Mouse (Mus musculus): ENCODE results near the gene Rapgef4.
"Not testable (repeated sequence)": the region's sequence is repeated elsewhere in the genome, so short reads cannot be mapped to it uniquely, and the experiment has no call there.

The Rapgef4 gene

DNA sequence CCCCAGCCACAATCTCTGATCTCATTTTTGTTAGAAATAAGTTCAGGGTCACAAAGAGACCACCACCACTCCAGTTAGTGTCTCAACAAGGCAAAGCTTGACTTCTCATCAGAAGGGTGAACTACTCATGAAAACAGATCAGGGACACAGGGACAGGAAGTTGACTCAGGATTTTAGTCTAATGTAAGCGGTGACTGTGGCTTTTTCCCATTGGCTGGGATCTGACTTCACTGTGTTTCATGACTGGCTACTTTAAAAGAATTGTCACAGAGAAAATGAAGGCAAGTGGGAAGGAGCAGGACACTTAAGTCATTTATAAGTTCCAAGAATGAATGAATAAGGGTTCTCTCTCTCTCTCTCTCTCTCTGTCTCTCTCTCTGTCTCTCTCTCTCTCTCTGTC, 45.5 kb downstream of the Rapgef4 start:
- no peak for DNase-seq (ENCODE audit: low spot score in 2 of 2)

DNA sequence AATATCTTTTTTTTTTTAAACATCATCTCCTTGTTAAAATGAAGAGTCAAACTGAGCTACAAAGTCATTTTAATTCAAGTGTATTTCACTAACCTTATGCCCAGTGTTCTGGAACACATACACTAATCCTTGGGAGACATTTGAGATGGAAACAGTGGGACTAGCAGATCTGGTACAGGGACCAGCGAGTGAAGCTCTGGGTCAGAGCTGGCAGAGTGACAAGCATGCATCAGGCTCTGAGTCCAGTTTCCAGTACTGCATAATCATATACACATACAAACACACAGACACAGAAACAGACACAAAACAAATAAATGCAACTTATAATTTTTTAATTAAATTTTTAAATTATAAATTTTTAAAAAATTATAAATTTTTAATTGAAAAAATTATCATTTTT, 48.0 kb downstream of the Rapgef4 start:
- DNase-seq (ENCODE audit: low spot score in 2 of 2): no peak

DNA sequence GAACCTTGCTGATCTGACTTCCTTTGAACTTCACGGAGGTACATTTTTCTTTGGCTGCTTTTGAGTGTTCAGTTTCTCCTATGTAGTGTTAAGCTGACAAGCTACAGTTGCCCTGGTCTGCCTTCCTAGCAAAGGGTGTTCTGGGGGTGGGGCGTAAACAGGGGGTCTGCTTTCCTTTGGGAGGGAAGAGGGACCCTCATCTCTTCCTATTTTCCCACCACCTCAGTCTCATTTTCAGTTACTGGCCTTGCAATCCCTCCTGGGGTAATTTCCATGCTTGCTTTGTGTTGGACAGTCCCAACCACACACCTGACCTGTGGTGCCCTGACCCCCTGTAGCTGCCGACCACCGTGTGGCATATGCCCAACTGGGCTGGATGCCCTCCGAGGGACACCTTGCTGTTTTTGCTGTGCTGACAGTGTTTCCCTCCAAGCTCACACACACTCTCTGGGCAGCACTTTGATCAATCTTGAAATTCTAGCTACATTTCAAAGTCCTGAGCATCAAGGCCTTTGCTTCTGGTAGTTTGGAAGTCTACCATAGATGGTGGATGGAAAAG, 48.6 kb downstream of the Rapgef4 start:
- no peak for DNase-seq (ENCODE audit: low spot score in 2 of 2)

DNA sequence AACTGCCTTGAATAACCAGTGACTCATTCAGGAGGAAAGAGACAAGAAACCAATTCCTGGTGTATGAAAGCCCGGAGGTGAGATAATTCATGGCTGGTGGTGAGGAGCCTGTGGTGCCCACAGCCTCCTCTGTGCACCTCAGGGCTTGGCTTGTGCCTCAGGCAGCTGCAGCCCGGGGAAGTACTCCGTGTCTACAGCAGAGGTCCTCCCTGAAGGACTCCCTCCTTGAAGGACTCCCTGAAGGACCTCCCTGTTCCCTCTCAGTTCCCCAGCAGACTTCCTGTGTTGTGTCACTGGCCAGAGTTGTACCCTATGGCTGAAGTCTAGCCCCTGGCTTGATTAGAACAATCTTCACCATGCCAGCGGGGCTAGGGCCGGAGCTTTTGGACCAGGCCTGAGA, 50.7 kb downstream of the Rapgef4 start:
- no peak for DNase-seq (ENCODE audit: low spot score in 2 of 2)

DNA sequence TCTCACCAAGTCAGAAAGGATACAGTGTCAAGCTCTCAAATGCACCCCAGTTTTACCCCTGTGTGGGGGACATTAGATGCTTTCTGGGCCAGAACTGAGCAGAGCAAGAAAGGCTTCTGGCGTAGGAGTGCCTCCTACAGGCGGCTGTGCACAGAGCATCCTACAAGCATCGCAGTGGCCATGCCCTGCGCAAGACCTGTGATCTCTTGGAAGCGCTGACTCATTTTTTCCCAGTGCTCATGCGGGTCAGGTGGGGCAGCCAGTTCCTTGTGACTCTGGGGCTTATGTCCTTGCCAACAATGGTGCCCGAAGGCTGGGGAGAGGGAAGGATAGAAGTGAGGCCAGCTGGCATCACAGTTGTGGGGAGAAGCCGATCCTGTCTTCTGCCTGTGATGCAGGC, 54.6 kb downstream of the Rapgef4 start:
- peak in 1 of 2 experiments; percentile 47 for DNase-seq (ENCODE audit: low spot score in 2 of 2)

DNA sequence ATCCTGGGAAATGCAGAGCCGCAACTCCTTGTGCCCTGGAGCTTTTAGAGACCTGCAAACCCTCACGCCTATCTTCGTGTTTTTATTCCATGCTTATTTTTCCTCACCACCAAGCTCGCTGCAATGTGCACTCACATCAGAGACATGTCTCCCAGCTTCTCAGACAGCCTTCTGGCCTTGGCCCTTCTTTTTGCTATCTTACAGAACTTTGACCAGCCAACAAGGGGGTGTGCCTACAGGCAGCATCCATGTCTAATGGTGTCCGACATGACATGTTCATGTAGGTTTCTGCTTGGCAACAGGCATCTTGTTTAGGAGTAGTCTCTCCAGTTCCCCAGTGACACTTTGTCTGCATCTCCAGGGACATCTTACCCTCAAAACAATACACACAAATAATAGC, 56.3 kb downstream of the Rapgef4 start:
- DNase-seq (ENCODE audit: low spot score in 2 of 2): no peak

DNA sequence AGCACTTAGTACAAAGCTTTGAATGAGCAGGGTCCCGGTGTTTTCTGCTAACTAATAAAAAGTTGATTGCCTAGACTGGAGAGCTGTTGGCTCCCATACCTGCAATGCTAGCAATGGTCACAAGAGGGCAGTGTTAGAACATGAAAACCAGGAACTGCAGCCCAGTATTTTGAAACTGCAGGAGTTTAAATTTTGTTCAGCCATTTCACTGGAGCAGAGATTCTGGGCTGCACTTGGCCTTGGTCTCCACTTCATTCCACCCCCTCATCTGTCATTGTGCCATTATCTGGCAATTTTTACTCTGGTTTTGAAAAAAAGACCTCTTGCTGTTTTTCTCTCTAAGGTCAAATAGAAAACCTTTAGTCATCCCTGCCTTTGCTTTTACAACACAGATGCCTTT, 57.2 kb downstream of the Rapgef4 start:
- peak; percentile 52 to 84 for DNase-seq (ENCODE audit: low spot score in 2 of 2)

DNA sequence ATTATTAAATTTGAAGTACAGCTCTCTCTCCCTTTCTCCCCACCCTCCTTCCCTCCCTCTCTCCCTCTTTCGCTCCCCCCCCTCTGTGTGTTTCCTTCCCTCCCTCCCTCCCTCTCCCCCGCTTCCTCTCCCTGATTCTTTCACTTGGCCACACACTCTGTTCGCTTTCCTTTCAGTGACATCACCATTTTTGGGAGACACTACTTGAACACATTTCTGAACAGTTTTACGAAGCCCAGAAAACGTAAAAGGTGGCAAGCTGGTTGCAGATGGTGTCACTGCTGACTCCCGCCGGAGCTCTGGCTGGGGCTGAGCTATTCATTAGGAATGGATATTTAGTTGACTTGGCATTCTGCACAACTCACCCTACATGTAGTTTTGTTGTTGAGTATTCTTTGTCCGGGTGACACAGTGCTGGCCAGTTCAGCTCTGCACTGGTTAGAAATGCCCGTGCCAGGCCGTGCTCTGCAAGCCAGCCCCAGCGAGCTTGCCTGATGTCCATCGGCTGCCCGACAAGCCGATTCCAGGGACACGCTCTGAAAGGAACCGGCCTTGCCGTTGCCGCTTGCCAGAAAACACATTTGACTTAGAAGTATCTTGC, 57.7 kb downstream of the Rapgef4 start:
- no peak for DNase-seq (ENCODE audit: low spot score in 2 of 2)

DNA sequence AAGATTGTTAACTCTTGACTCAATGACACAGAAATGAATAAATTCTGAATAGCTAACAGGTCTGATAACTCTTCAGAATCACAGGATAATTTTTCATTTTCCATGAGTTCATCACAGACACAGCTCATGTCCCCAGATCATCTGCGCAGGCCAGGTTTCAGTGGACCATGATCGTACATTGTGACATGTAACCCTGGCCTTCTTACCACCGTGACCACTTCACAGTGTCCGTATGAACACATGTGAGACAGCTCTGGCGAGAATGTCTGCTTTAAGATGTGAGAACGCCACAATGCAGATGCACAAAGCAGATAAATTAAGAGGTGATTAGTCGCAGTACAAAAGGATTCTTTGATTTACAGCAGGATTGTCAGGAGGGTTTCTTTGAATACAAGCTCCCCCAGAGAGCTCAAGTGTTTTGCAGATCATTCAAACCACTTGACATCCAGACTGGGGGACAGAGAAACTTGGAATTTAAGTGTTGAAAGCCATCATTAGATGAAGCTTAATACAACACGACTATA, 58.5 kb downstream of the Rapgef4 start:
- no peak for DNase-seq (ENCODE audit: low spot score in 2 of 2)

DNA sequence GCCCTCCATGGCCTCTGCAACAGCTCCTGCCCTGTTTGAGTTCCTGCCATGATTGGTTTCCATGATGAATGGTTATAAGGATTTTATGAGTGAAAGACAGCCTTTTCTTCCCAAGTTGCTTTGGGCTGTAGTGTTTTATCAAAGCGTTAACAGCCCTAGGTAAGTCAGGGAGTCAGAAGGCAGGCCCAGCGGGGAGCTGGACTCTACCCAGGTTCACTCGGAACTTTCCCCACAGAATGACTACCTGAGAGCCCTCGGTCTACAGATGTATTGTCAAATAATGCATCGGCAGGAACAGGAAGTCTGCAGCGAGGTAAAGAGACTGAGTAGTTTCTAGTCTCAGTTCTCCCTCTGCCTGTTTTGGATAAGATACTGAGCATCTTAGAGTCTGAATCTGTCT, 60.0 kb downstream of the Rapgef4 start:
- no peak for DNase-seq (ENCODE audit: low spot score in 2 of 2)

DNA sequence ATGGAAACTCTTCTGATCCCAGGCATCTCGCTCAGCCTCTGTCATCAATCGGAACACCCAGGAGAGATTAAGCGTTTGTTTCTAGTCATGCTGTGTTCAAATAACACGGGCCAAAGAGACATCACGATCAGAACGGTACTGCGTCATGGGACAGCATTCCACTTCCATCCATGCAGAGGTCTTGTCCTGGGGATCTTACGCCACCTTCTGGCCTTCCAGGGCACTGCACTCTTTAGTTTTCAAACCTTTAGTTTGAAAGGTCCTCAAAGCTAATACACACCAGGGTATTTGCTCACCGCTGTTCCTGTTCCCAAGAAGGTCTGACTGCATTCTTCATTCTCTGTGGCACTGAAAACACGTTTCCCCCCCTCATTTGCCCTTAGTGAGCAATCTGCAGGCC, 61.1 kb downstream of the Rapgef4 start:
- DNase-seq (ENCODE audit: low spot score in 2 of 2): no peak

DNA sequence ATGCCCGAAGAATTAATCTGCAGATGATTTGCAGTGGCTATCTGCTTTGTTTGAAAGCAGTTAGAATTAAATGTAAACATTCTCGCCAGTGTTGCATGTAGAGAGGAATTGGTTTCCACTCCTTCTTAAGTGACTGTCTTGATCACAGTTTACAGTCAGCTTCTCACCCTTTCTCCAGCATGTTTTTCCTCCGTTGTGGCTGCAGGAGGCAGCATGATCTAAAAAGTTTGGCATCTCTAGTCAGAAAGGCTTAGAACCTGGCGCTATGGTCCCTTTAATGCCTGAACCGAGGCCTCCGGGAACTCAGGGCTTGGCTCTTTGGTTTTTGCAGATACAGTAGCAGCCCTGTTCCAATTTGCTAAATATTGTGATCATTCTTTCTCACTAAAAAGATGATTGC, 63.2 kb downstream of the Rapgef4 start:
- no peak for DNase-seq (ENCODE audit: low spot score in 2 of 2)

DNA sequence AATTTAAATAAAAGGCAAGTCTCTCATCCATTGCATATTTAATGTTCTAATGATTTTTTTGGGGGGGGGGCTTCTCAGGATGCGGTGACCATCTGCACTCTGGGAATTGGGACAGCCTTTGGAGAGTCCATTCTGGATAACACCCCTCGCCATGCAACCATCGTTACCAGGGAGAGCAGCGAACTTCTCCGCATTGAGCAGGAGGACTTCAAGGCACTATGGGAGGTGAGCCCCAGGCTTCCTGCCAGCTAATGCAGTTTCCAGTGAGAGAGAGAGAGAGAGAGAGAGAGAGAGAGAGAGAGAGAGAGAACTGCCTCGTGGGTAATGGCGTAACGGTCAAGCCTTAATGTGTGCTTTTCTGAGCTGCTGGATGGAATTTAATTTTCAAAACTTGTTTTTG, 64.0 kb downstream of the Rapgef4 start:
- DNase-seq (ENCODE audit: low spot score in 2 of 2): no peak

DNA sequence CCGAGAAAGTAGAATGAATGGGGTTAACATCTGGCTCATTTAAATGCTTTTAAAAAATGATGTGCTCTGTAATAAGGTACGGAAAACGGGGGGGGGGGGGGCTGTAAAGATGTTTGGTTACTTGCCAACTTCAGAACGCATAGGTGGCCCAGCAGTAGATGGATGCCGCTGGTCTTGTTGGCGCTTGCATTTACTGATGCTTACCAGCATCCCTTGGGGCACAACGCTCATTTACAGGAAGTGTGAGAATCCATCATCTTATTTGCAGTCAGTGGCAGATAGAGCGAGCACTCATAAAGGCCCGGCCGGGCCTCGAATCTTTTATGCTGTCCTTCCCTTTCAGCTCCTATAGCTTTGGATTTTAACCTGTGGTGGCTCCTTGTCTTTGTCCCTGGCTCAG, 64.6 kb downstream of the Rapgef4 start:
- DNase-seq (ENCODE audit: low spot score in 2 of 2): no peak

DNA sequence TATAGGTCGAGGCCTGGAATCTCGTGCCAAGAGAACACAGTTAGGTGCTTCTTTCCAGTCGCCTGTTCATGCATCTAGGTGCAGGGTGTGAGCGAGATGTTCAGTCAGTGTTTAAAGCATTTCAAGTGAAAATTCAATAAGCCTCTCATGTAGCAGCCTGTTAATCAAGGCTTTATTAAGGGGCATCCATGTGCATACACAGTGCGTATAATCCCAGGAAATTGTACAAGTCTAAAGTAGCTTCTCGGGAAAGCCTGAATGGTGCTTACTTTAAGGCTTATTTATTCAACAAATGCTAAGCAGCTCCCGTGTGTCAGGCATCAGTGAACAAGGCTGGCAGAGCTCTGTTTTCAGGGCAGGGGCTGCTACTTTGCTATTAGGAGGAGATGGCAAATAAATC, 69.4 kb downstream of the Rapgef4 start:
- no peak for DNase-seq (ENCODE audit: low spot score in 2 of 2)

DNA sequence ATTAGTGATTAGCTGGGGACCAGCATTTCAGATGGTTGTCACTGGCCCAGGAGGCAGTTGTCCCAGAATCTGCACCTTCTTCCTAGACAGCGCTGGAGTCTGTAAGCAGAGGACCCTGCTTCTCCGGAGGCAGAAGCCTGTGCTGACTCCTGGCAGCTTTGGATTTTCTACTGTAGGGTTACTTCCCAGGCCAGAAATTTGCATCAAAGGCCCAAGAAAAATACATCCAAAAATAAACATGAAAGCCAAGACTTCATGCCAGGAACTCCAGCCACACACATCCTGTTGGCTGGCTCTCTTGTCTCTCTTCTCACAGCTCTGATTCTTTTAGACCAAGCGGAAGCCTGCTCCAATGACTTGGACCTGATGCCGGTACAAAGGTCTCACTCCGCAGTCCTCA, 73.2 kb downstream of the Rapgef4 start:
- DNase-seq (ENCODE audit: low spot score in 2 of 2): no peak

DNA sequence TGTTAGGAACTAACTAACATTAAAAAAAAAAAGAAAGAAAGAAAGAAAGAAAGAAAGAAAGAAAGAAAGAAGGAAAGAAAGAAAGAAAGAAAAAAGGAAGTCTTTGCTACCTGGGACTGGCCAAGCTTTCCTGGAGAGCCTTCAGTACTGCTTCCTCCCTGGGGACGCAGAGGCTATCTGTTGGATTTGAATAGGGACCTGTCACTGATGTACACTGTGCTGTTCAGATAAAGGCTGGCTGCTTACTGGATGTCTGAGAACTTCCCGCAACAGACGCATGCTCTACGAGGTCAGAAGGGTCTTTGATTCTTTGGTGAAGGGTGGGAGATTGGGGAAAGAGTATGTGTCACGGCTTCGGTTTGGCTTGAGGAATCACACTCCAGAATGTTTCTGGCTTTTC, 73.7 kb downstream of the Rapgef4 start:
- no peak for DNase-seq (ENCODE audit: low spot score in 2 of 2)

DNA sequence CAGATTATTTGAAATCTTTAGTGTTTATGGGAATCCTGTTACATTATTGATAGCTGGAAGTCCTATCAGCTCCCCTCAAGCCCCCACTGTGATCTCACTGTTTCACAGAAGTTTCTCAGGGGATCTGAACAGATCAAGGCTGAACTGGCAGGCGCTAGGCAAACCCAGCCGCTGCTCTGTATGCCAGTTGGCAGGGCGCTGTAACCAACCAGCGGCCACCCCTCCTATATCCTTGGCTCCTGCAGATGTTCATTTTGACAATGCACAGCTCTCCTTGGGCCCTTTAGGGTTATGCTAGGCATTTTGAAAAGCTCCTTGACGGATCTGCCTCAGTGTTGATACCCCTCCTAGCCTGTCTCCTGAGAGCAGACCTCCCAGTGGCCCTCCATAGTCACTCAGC, 74.4 kb downstream of the Rapgef4 start:
- DNase-seq (ENCODE audit: low spot score in 2 of 2): no peak

DNA sequence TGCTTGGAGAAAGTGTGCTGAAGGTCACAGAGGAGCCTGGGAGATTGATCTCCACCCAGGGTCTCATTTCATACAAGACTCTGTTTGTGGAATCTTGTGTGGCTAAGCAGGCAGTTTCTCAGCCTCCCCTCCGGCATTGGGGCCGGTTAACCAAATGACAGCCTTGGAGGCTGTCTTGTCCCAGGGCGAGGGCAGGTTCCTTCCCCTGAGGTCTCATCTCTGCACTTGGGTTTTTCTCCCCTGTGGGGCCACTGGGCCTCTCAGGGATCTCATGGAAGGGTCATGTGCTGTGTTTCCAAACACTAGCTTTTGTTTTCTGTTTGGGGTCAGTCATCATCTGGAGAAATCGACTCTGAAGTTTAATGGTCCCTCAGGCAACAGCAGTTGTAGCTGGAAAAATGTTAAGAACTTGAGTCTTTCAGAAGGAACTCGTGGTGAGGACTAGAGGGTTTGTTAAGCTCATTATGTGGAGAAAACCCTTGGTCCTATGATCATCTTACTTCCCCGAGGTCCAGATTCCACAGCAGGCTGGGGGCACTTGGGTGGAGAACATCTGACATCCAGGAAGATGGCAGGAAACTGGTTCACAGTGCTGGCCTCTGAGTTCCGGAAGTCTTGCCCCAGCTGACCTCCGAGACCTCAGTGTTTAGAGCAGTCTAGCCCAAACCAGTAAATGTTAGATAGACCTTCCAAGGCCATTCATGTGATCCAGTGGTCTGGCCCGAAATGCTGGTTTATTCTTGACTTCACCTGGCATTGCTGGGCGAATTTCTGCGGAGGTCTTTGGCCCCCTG, 75.2 kb downstream of the Rapgef4 start:
- DNase-seq (ENCODE audit: low spot score in 2 of 2): no peak

DNA sequence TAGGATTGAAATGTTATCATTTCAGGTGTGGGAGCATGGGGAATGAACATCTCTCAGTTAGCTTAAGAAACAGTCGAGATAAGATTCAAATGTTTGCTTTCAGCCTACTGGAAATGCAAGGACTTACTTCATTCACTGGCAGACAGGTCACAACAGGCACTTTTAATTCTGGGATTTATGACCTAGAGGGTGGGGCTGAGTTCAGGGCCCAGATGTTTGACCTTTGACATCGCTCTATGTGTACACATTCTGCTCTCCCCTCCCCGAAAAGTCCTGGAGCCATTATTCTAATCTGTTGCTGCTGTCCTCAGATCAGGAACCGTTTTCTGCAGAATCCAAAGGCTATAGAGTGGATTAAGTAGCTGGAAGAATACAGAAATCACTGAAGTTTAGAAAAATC, 81.9 kb downstream of the Rapgef4 start:
- no peak for DNase-seq (ENCODE audit: low spot score in 2 of 2)

DNA sequence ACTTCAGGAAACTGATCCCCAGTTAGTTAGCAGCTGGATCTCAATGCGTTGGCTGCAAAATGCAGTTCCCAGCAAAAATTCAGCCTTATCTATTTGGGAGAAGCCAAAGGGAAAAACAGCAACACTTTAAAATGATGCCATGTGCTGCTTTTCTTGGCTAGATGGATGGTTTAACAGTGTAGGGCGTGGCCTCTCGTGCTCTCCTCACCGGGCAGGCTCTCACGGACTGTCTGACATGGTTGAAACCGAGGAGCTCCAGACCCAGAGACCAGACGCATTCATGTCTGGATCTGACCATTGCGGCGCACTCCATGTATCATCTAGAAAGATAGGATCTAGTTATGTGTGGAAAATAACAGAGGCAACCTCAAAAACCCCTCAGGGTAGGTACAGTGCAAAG, 87.5 kb downstream of the Rapgef4 start:
- DNase-seq (ENCODE audit: low spot score in 2 of 2): no peak

DNA sequence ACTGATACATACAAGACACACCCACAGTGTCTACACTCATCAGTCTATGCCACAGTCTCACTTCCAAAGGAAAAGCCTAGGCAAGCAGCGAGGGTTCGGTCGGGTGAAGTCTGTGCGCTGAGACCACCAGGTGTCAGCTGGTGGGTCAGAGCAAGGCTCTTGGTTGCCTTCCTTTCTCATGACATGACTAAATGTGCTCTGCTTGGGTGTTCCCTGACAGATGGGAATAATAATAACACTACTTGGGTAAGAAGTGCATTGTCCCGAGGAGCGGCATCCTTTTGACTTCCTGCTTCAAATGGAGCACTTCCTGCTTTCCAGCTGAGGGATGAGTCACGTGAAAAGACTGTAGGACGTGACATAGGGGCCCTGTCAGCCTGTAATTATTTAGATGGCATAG, 89.0 kb downstream of the Rapgef4 start:
- no peak for DNase-seq (ENCODE audit: low spot score in 2 of 2)

DNA sequence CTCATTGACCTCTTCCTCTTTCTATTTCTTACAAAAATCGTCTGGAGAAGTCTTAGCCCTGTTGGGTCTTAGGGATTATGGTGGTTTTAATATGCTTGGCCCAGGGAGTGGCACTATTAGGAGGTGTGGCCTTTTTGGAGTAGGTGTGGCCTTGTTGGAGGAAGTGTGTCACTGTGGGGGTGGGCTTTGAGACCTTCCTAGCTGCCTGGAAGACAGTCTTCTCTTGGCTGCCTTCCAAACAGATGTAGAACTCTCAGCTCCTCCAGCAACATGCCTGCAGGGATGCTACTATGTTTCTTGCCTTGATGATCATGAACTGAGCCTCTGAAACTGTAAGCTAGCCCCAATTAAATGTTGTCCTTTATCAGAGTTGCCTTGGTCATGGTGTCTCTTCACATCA, 92.1 kb downstream of the Rapgef4 start:
- not testable (repeated sequence) for DNase-seq (ENCODE audit: low spot score in 2 of 2)
